ENCODE assay signal across 12 mouse cellular contexts in genomic region chr3:54431663-54432062, GRCm38 (mm10).
"Had no signal": no experiment of that assay in that cellular context is flagged by ENCODE, and none has a peak within 500 bp of the region (broad histone marks: within the 10 kb centered on the region; RNA-seq: fewer than 3 reads in every experiment).

No protein-coding gene starts in this region.

- H3K9me3 ChIP-seq: kidney, embryonic 15.5 days; limb, embryonic 15.5 days; liver, embryonic 13.5 days had no signal

- H3K27me3 ChIP-seq: kidney, embryonic 15.5 days; limb, embryonic 15.5 days; liver, embryonic 13.5 days had no signal

- DNase-seq: kidney, adult 2 months; kidney, postnatal 14 days; liver, embryonic 13.5 days; lung, adult 18-20 months; right cerebral cortex, adult 18-20 months; right cerebral cortex, postnatal 25 days; thymus, postnatal 36 days had no signal

- H3K9ac ChIP-seq: kidney, embryonic 15.5 days; limb, embryonic 15.5 days; liver, embryonic 13.5 days had no signal

- H3K4me3 ChIP-seq: kidney, embryonic 15.5 days; left cerebral cortex, adult 2 months; limb, embryonic 15.5 days; liver, embryonic 13.5 days had no signal

- ATAC-seq: midbrain, embryonic 16.5 days had no signal

- H3K4me2 ChIP-seq: kidney, embryonic 15.5 days; limb, embryonic 15.5 days; liver, embryonic 13.5 days; midbrain, embryonic 11.5 days had no signal

- H3K36me3 ChIP-seq: kidney, embryonic 15.5 days; limb, embryonic 15.5 days; liver, embryonic 13.5 days had no signal

- H3K27ac ChIP-seq: kidney, embryonic 15.5 days; left cerebral cortex, adult 2 months; liver, embryonic 13.5 days had no signal

- H3K4me1 ChIP-seq: kidney, embryonic 15.5 days; limb, embryonic 15.5 days; liver, embryonic 13.5 days had no signal
